In genomic region chr6:134897443-134898094, GRCm38 (mm10) we compare ENCODE assay signal across 8 mouse cellular contexts. TPM values are rescaled to one million over a fixed set of nuclear protein-coding genes. Genes with fewer than 3 reads are reported as not detected.
A peak's percentile ranks its signal among the peaks of the same experiment; 100 is the strongest.
DNase-seq lines count a peak whose midpoint lies in the region; ATAC-seq and TF ChIP-seq lines count a peak whose summit lies in the region.

No protein-coding gene starts in this region.

- peak; percentile 79 for ATAC-seq in activated CD4-positive, CD25-positive, alpha-beta regulatory T cell, adult 4 months
- ATAC-seq in common myeloid progenitor, adult 5-6 weeks (replicated peaks; ENCODE audit: low read depth, poor library complexity, severe bottlenecking): peak; percentile 87
- ATAC-seq in hindbrain, postnatal 0 days: peak; percentile 94

- peak; percentile 96 for DNase-seq in gastrocnemius, adult 2 months
- DNase-seq in hindbrain, postnatal 0 days (ENCODE audit: low spot score): peak; percentile 94
- peak; percentile 93 to 94 for DNase-seq in left cerebral cortex, adult 2 months (ENCODE audit: extremely low spot score in 1 of 2, low spot score in 2 of 2)
- DNase-seq in retina, postnatal 7 days (ENCODE audit: low read depth, low spot score): peak; percentile 89
- DNase-seq in urinary bladder, adult 18-20 months (ENCODE audit: low spot score in 2 of 2): peak; percentile 97

- H3K4me1 ChIP-seq in hindbrain, postnatal 0 days (ENCODE audit: insufficient read depth, low read length): 0 out of 2 replicates have a peak, but pooled peaks cover 8% of the 10 kb centered on the region

- peak overlapping the region; percentile 89 for H3K9ac ChIP-seq in hindbrain, postnatal 0 days (replicated peaks; ENCODE audit: low read length)

- intact Hi-C loops in gastrocnemius, adult 2 months (cut with DNase I): loop anchor here (1.0 to 5.0 kb wide), 2 partner anchors 23 to 35 kb away; partner anchors contain the start of gene Cdkn1b
- intact Hi-C loops in left cerebral cortex, adult 2 months (cut with DNase I): loop anchor here (1.0 kb wide), 1 partner anchor 23 kb away; the partner anchor contains the start of gene Cdkn1b

- peak overlapping the region; percentile 98 for H3K27ac ChIP-seq in gastrocnemius, adult 2 months
- H3K27ac ChIP-seq in hindbrain, postnatal 0 days: peak overlapping the region; percentile 100
- H3K27ac ChIP-seq in left cerebral cortex, adult 2 months: peak overlapping the region; percentile 100
- peak overlapping the region; percentile 98 for H3K27ac ChIP-seq in macrophage

- H3K27me3 ChIP-seq in hindbrain, postnatal 0 days (ENCODE audit: insufficient read depth, low read length): no peaks in the 10 kb centered on the region

- peak overlapping the region; percentile 62 for H3K4me2 ChIP-seq in hindbrain, postnatal 0 days (ENCODE audit: low read depth, low read length)

- no peaks in the 10 kb centered on the region for H3K9me3 ChIP-seq in hindbrain, postnatal 0 days (ENCODE audit: low read length)

- WGBS in hindbrain, postnatal 0 days: under 1% methylated on average over 38 of the region's 38 CpGs
- WGBS in macrophage (ENCODE audit: missing documents): 1% methylated on average over 38 of the region's 38 CpGs

- H3K36me3 ChIP-seq in hindbrain, postnatal 0 days (ENCODE audit: insufficient read depth, low read length): no peaks in the 10 kb centered on the region
- H3K36me3 ChIP-seq in macrophage (ENCODE audit: inconsistent target): no peaks in the 10 kb centered on the region

- TF ChIP-seq CTCF in gastrocnemius, adult 2 months (IDR thresholded peaks at IDR 0.05): no peak
- no peak for TF ChIP-seq CTCF in hindbrain, postnatal 0 days (IDR thresholded peaks at IDR 0.05; ENCODE audit: low read depth)
- TF ChIP-seq CTCF in left cerebral cortex, adult 2 months (IDR thresholded peaks at IDR 0.05): no peak

- H3K4me3 ChIP-seq in gastrocnemius, adult 2 months: peak overlapping the region; percentile 97
- peak overlapping the region; percentile 66 for H3K4me3 ChIP-seq in hindbrain, postnatal 0 days (ENCODE audit: low read length)
- peak overlapping the region; percentile 49 for H3K4me3 ChIP-seq in left cerebral cortex, adult 2 months
- peak overlapping the region; percentile 76 for H3K4me3 ChIP-seq in macrophage (ENCODE audit: inconsistent target)

- H3K79me2 ChIP-seq in macrophage (ENCODE audit: inconsistent target): no peaks in the 10 kb centered on the region

RNA-seq across cellular contexts. Expression of gene Gpr19, which starts 0.8 kb away (rescaled TPM):
- polyA plus RNA-seq in activated CD4-positive, CD25-positive, alpha-beta regulatory T cell, adult 4 months (2017; shearing (Covaris generic)): 1 to 10 TPM; 3.3 to 8.7 TPM
- 7.8 and 9.9 TPM in 2 replicates for total RNA-seq in common myeloid progenitor, adult 5-6 weeks (2017)
- 1 to 10 TPM; 4.0 to 4.1 TPM for total RNA-seq in gastrocnemius, adult 2 months (2021)
- total RNA-seq in hindbrain, postnatal 0 days (2014; rRNA removed): 33.2 and 43.7 TPM in 2 replicates
- polyA plus RNA-seq in hindbrain, postnatal 0 days (2015; fragmentation: Nextera tagmentation; extraction: Ambion mirVana): 33.7 and 33.9 TPM in 2 replicates
- 10 to 100 TPM; 22.2 to 26.9 TPM for total RNA-seq in left cerebral cortex, adult 2 months (2021)
- total RNA-seq in macrophage (2018; cell fraction: chromatin; rRNA removed): 1 to 10 TPM; 1.7 to 9.3 (median 4.4) TPM
- total RNA-seq in macrophage (2018; cell fraction: cytosol; rRNA removed): 1 to 10 TPM; 1.1 to 3.4 (median 1.8) TPM
- 1 to 10 TPM; 1.2 to 8.8 (median 3.6) TPM for total RNA-seq in macrophage (2018; cell fraction: nucleus; rRNA removed)
- 2.1 to 4.4 TPM (median 2.6 TPM) in 3 replicates for polyA plus RNA-seq in macrophage (2018)

RNA-seq across cellular contexts. Expression of gene Cdkn1b, which starts 22.6 kb away (rescaled TPM):
- polyA plus RNA-seq in activated CD4-positive, CD25-positive, alpha-beta regulatory T cell, adult 4 months (2017; shearing (Covaris generic)): 10 to 100 TPM; 38.9 to 48.9 TPM
- total RNA-seq in common myeloid progenitor, adult 5-6 weeks (2017): 61.3 and 66.2 TPM in 2 replicates
- 10 to 100 TPM; 36.1 to 41.8 TPM for total RNA-seq in gastrocnemius, adult 2 months (2021)
- 33.2 and 44.7 TPM in 2 replicates for total RNA-seq in hindbrain, postnatal 0 days (2014; rRNA removed)
- 26.3 and 30.2 TPM in 2 replicates for polyA plus RNA-seq in hindbrain, postnatal 0 days (2015; fragmentation: Nextera tagmentation; extraction: Ambion mirVana)
- 10 to 100 TPM; 36.8 to 42.3 TPM for total RNA-seq in left cerebral cortex, adult 2 months (2021)
- total RNA-seq in macrophage (2018; cell fraction: chromatin; rRNA removed): 10 to 100 TPM; 14.1 to 72.0 (median 31.5) TPM
- 10 to 100 TPM; 12.9 to 44.8 (median 20.9) TPM for total RNA-seq in macrophage (2018; cell fraction: cytosol; rRNA removed)
- total RNA-seq in macrophage (2018; cell fraction: nucleus; rRNA removed): 10 to 100 TPM; 18.9 to 91.9 (median 37.5) TPM
- polyA plus RNA-seq in macrophage (2018): 13.0 to 49.2 TPM (median 33.8 TPM) in 3 replicates

Comparison
In these comparisons a context has a peak if more than half of its experiments do, and no peak if none do; other contexts are left out.
1. Peak in every context shown above with its lines: DNase-seq, ATAC-seq, H3K4me3 ChIP-seq and H3K27ac ChIP-seq.